Mouse (Mus musculus) yolk sac, embryonic 10.5 days (tissue): ENCODE data around the gene Nt5c1a.

Experiments
- DNase-seq: peaks from one replicate; pipeline ENCODE4 v3.0.0-alpha.2; 2017; ENCODE audit warnings: low spot score

The Nt5c1a gene

GRCm38 (mm10) chr4:123212330-123212729 is 11.0 kb downstream of the Nt5c1a start:
- no peak for DNase-seq

- DNase-seq: no peak
These were observed 12.7 kb downstream of the Nt5c1a start for GRCm38 (mm10) chr4:123213975-123214374.

- no peak for DNase-seq
These were observed 14.1 kb downstream of the Nt5c1a start for GRCm38 (mm10) chr4:123215367-123215766.

GRCm38 (mm10) chr4:123216782-123217181 is 15.5 kb downstream of the Nt5c1a start:
- no peak for DNase-seq

- DNase-seq: no peak
These were observed 18.5 kb downstream of the Nt5c1a start for GRCm38 (mm10) chr4:123219720-123220357.

- no peak for DNase-seq
These were observed 19.3 kb downstream of the Nt5c1a start for GRCm38 (mm10) chr4:123220637-123221036.

- no peak for DNase-seq
These were observed 22.0 kb downstream of the Nt5c1a start for GRCm38 (mm10) chr4:123223309-123223708.

GRCm38 (mm10) chr4:123225718-123226403 is 24.6 kb downstream of the Nt5c1a start:
- peak; percentile 25 for DNase-seq

- no peak for DNase-seq
These were observed 26.4 kb downstream of the Nt5c1a start for GRCm38 (mm10) chr4:123227707-123228106.

GRCm38 (mm10) chr4:123228270-123228669 is 27.0 kb downstream of the Nt5c1a start:
- DNase-seq: no peak

- DNase-seq: no peak
These were observed 27.9 kb downstream of the Nt5c1a start for GRCm38 (mm10) chr4:123229166-123229565.

- no peak for DNase-seq
These were observed 31.5 kb downstream of the Nt5c1a start for GRCm38 (mm10) chr4:123232841-123233240.

GRCm38 (mm10) chr4:123233492-123234084 is 32.3 kb downstream of the Nt5c1a start, which contains the start of gene Heyl:
Gene Heyl, plus strand, starts transcription at chr4:123233556.
- DNase-seq: no peak

- DNase-seq: no peak
These were observed 34.6 kb downstream of the Nt5c1a start for GRCm38 (mm10) chr4:123235835-123236430.

- DNase-seq: no peak
These were observed 35.2 kb downstream of the Nt5c1a start for GRCm38 (mm10) chr4:123236431-123237031.

- DNase-seq: no peak
These were observed 36.3 kb downstream of the Nt5c1a start for GRCm38 (mm10) chr4:123237386-123238266.

- DNase-seq: peak; percentile 49
These were observed 38.3 kb downstream of the Nt5c1a start for GRCm38 (mm10) chr4:123239361-123240203.

- no peak for DNase-seq
These were observed 44.9 kb downstream of the Nt5c1a start for GRCm38 (mm10) chr4:123246221-123246620.

- DNase-seq: no peak
These were observed 45.3 kb downstream of the Nt5c1a start for GRCm38 (mm10) chr4:123246651-123247050.

GRCm38 (mm10) chr4:123247147-123247880 is 46.0 kb downstream of the Nt5c1a start:
- no peak for DNase-seq
